Mouse (Mus musculus) testis, adult 2 months (tissue): Measurements from ENCODE around the gene Mob2. TPM values are rescaled to one million over a fixed set of nuclear protein-coding genes. Genes with fewer than 3 reads are reported as not detected.

Source experiments
- H3K27ac ChIP-seq: fragments of 200-500 bp; 2 replicates; pipeline ENCODE4 v1.5.1; 2012; ENCODE audit warnings: low read depth, low read length; ENCODE audit not compliant: control insufficient read depth, insufficient read depth
- H3K27me3 ChIP-seq: fragments of 200-500 bp; 2 replicates; pipeline ENCODE4 v1.6.1; 2012; ENCODE audit warnings: mild to moderate bottlenecking, low read length, moderate library complexity; ENCODE audit not compliant: control insufficient read depth, insufficient read depth
- H3K36me3 ChIP-seq: fragments of 200-500 bp; 2 replicates; pipeline ENCODE4 v1.6.1; 2012; ENCODE audit warnings: mild to moderate bottlenecking, low read length; ENCODE audit not compliant: control insufficient read depth, insufficient read depth
- H3K4me1 ChIP-seq: fragments of 200-500 bp; 2 replicates; pipeline ENCODE4 v1.6.1; 2012; ENCODE audit warnings: low read length; ENCODE audit not compliant: control insufficient read depth, insufficient read depth
- H3K4me3 ChIP-seq: fragments of 200-500 bp; 2 replicates; pipeline ENCODE4 v1.5.1; 2012; ENCODE audit warnings: low read depth, mild to moderate bottlenecking, low read length, moderate library complexity, mixed read lengths; ENCODE audit not compliant: control insufficient read depth
- CTCF ChIP-seq: fragments of 200-500 bp; IDR thresholded peaks from 2 replicates; pipeline ENCODE4 v1.5.1; 2012; ENCODE audit warnings: low read depth, mild to moderate bottlenecking, inconsistent platforms, low read length, moderate library complexity; ENCODE audit not compliant: control insufficient read depth, insufficient read depth, insufficient replicate concordance
- POLR2A ChIP-seq: fragments of 200-500 bp; IDR thresholded peaks from 2 replicates; pipeline ENCODE4 v1.6.1; 2012; ENCODE audit warnings: low read depth, mild to moderate bottlenecking, inconsistent platforms, low read length, moderate library complexity; ENCODE audit not compliant: control insufficient read depth
- polyA plus RNA-seq: library from polyadenylated mRNA; depleted of rRNA; stranded (reverse); fragments of >200 nt; gene quantifications from 2 replicates; pipeline ENCODE4 v1.2.3, GENCODE M21; 2012; rRNA removed

The Mob2 gene
- 19.4 and 21.3 TPM in 2 replicates for polyA plus RNA-seq

DNA sequence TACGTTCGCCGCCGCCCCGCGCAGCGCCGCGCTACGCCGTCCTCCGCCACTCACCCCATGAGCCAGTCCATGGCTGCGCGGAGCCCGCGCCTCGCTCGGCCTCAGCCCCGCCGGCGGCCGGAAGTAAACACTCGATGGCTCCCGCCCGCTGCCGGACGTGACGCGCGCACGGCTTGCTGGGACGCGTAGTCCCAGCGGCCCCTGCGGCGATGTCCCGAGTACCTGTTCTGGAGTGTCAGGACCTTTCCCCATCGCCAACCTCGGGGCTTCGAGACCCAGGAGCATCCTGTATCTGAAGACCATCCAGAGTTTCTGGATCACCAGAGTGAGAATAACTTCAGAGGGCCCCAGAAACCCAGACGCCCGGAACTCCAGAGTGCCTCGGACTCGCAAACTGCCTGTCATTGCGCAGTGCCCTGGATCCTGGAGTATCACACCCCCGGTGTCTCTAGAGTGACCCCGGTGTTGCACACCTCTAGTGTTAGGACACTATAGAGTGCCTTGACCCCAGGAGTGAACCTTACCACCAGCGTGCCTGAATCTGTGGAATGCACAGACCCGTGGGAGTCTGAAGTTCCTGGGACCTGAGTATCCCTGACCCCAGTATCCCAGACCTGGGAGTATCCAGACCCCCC is at the start of gene Mob2:
Gene Mob2, minus strand, starts transcription at position 135 of the 635 bp plus-strand sequence.
- Histone ChIP-seq H3K36me3 (no peaks in the 10 kb centered on the region), H3K4me1 (peaks cover 3% of the 10 kb centered on the region), H3K4me3 (peak within 1 kb of the TSS; percentile 93), H3K27ac (peak within 1 kb of the TSS; percentile 71), H3K27me3 (no peaks in the 10 kb centered on the region)
- no peak for TF ChIP-seq CTCF
- TF ChIP-seq POLR2A, result peak; percentile 92

DNA sequence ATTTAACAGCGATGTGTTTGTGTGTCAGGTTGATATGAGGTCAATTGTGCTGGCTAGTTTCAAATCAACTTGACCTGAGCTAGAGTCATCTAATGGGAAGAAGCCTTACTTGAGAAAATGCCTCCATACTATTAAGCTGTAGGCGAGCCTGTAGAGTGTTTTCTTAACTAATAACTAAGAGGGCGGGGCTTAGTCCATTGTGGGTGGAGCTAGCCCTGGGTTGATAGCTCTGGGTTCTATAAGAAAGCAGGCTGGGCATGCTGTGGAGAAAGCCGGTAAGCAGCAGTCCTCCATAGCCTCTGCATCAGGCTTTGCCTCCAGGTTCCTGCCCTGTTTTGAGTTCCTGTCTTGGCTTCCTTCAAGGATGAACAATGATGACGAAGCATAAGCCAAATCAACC is 43.9 kb upstream of the Mob2 start:
- Histone ChIP-seq H3K27ac (no peak overlapping the region), H3K36me3 (no peaks in the 10 kb centered on the region), H3K4me1 (no peaks in the 10 kb centered on the region), H3K4me3 (no peak overlapping the region), H3K27me3 (no peaks in the 10 kb centered on the region)
- TF ChIP-seq POLR2A (no peak), CTCF (no peak)

DNA sequence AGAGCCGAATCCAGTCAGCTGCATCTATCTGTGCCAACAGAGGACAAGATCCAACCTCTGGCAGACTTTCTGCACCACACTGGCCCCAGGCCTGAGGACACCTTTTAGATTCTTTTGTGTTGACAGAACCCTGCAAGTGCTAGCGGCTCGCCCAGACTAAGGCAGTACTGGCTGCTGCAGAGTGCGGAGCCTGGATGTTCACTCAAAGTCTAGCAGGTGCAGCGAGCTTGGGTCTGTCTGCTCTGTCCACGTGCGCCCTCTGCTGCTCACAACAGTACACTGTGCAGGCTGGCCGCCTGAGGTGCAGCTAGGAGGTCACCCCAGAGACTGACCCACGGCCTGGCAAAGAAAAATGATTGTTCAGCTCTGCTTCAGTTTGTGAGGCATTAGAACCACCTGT is 36.9 kb upstream of the Mob2 start:
- H3K36me3 ChIP-seq, result no peaks in the 10 kb centered on the region
- no peaks in the 10 kb centered on the region for H3K27me3 ChIP-seq
- TF ChIP-seq POLR2A (no peak), CTCF (peak; percentile 82; the same call in 1 of the 2 replicates)
- peaks cover 13% of the 10 kb centered on the region for H3K4me1 ChIP-seq
- H3K27ac ChIP-seq, result no peak overlapping the region
- no peak overlapping the region for H3K4me3 ChIP-seq

DNA sequence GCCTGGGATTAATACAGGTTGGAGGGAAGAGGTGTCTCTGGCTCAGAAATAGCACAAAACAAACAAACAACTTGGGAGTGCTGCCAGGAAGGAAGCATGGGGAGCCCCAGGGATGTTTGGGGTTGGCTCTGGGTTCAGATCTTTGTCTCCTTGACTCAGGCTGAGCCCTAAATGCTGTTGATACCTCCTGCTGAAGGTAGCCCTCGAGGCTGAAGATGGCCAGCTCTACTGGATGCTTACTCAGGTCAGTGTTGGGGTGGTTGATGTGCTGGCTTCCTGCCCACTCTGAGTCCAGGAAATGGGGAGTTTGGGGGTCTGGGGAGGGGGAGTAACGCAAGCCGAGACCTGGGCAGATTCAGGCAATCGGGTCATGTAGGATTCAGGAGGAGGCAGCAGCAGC is 35.8 kb upstream of the Mob2 start:
- no peak overlapping the region for H3K4me3 ChIP-seq
- no peaks in the 10 kb centered on the region for H3K27me3 ChIP-seq
- TF ChIP-seq POLR2A, result no peak
- no peak overlapping the region for H3K27ac ChIP-seq
- no peaks in the 10 kb centered on the region for H3K36me3 ChIP-seq
- peaks cover 18% of the 10 kb centered on the region for H3K4me1 ChIP-seq

DNA sequence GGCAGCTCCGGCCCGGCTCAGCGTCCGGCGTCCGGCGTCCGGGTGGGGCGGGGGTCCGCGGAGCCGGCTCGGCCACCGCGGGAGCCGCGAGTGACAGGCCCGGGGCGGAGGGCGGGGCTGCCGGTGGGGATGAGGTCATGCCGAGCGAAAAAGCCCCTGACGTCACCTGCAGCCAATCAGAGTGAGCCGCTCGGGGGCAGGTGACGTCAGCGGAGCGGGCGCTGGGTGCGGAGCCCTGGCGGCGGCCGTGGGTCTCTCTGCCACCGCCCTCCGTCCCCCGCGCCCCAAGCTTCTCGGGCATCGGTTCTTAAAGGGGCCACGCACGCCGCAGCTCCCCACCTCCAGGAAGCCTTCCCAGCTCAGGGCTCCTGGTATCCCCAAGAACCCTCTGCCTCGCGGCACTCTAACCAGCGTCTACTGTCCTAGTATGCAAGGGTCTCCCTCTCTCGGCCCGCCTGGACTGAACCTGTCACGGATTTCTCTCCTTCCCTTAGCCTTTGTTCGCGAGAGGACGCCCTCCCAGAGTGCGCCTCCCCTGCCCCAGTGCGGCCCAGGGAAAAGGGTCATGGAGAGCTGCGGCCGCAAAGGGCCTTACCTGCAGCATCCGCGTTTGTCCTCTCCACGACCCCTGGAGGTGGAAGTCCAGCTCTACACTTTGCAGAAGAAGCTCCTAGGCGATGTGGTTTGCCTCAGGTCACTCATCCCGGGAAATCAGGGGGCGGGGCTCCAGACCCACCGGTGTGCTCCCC is 34.5 kb upstream of the Mob2 start, which contains the start of gene Dusp8:
Gene Dusp8, minus strand, starts transcription at position 661 of the 749 bp plus-strand sequence.
- Histone ChIP-seq H3K27me3 (no peaks in the 10 kb centered on the region), H3K27ac (no peak within 1 kb of the TSS), H3K4me3 (peak within 1 kb of the TSS; percentile 72), H3K4me1 (peaks cover 20% of the 10 kb centered on the region), H3K36me3 (no peaks in the 10 kb centered on the region)
- TF ChIP-seq POLR2A, result 0 out of 2 replicates have a peak, but pooled peaks have one; percentile 22
- TF ChIP-seq CTCF, result no peak

DNA sequence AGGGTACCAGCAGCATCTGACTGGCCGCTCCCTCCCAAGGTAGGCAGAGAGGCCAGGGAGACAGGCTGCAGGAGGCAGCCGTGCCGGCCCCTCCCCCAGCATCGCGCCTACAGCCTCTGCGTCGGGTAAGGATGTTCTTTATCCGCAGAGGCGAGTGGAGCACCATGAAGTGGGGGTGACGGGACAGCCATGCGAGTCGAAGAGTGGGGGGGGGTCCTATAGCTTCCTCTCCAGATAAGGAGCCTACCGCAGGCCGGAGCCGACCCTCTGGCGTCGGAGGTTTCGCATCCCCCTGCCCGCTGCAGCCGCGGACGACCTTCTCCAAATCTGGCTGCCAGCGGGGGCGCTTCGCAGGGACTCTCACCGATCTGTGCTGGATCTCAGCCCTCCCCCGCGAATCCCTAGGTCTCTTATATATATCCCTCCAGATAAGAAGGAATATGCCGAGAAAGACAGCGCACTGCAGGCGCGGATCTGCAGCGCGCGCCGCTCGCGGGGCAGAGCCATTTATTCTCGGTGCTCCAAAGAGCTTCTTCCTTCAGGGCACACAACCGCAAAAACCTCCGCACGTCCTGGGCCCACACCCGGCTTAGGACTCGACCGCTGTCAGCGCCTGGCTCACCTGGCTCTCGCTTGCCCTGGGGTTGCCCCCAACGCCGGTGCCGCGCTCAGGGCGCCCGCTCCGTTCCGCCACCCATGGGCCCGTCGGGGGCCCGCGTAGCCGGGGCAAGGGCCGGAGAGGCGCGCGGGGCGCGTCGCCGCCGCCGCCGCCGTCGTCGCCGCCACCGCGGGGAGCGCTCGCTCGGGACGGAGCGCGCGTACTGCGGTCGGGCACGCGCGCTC is 33.7 kb upstream of the Mob2 start:
- Histone ChIP-seq H3K27ac (no peak overlapping the region), H3K27me3 (no peaks in the 10 kb centered on the region), H3K4me3 (peak overlapping the region; percentile 72), H3K36me3 (no peaks in the 10 kb centered on the region), H3K4me1 (peaks cover 20% of the 10 kb centered on the region)
- TF ChIP-seq POLR2A (no peak), CTCF (no peak)
